Mouse (Mus musculus): Measurements from ENCODE around the gene Clpp. TPM values are rescaled to one million over a fixed set of nuclear protein-coding genes. Genes with fewer than 3 reads are reported as not detected.
A peak's percentile ranks its signal among the peaks of the same experiment; 100 is the strongest.

Clpp gene
- total RNA-seq, 4 experiments from 2014 or later, result 35.8 to 39.5 (median 37.5) TPM

GRCm38 (mm10) chr17:56986105-56986805 lies 3.9 kb upstream of the Clpp start:
- no peak for DNase-seq (ENCODE audit: low spot score in 2 of 2)

- DNase-seq (ENCODE audit: low spot score in 2 of 2), result no peak
These were observed 1.7 kb upstream of the Clpp start for GRCm38 (mm10) chr17:56988441-56988840.

- DNase-seq (ENCODE audit: low spot score in 2 of 2), result no peak
These were observed 1.1 kb upstream of the Clpp start for GRCm38 (mm10) chr17:56988921-56989430.

- no peak for DNase-seq (ENCODE audit: low spot score in 2 of 2)
These were observed 514 bp upstream of the Clpp start for GRCm38 (mm10) chr17:56989467-56990114.

- DNase-seq (ENCODE audit: low spot score in 2 of 2), result no peak
These were observed 861 bp downstream of the Clpp start for GRCm38 (mm10) chr17:56990966-56991365.

- no peak for DNase-seq (ENCODE audit: low spot score in 2 of 2)
These were observed 4.9 kb downstream of the Clpp start for GRCm38 (mm10) chr17:56995046-56995445.

GRCm38 (mm10) chr17:56996506-56996905 lies 6.4 kb downstream of the Clpp start:
- DNase-seq (ENCODE audit: low spot score in 2 of 2), result no peak

GRCm38 (mm10) chr17:56997029-56997667 lies 7.0 kb downstream of the Clpp start, which contains the start of gene Alkbh7:
Gene Alkbh7 (plus strand): TSS chr17:56997339.
- DNase-seq (ENCODE audit: low spot score in 2 of 2), result peak; percentile 94 to 97

GRCm38 (mm10) chr17:56999414-56999813 lies 9.3 kb downstream of the Clpp start:
- no peak for DNase-seq (ENCODE audit: low spot score in 2 of 2)

GRCm38 (mm10) chr17:56999968-57000609 lies 10.0 kb downstream of the Clpp start, which contains the start of gene Pspn:
Gene Pspn (minus strand): TSS chr17:57000018.
- no peak for DNase-seq (ENCODE audit: low spot score in 2 of 2)

GRCm38 (mm10) chr17:57001228-57001627 lies 11.1 kb downstream of the Clpp start:
- DNase-seq (ENCODE audit: low spot score in 2 of 2), result no peak

GRCm38 (mm10) chr17:57003994-57004393 lies 13.9 kb downstream of the Clpp start:
- no peak for DNase-seq (ENCODE audit: low spot score in 2 of 2)

GRCm38 (mm10) chr17:57007137-57007905 lies 17.2 kb downstream of the Clpp start:
- no peak for DNase-seq (ENCODE audit: low spot score in 2 of 2)

GRCm38 (mm10) chr17:57010911-57011235 lies 20.8 kb downstream of the Clpp start:
- no peak for DNase-seq (ENCODE audit: low spot score in 2 of 2)

GRCm38 (mm10) chr17:57011236-57012141 lies 21.4 kb downstream of the Clpp start, which contains the start of the genes Gtf2f1 and Gm17949:
Gene Gtf2f1 (minus strand): TSS chr17:57011288.
Gene Gm17949 (plus strand): TSS chr17:57011469.
- DNase-seq (ENCODE audit: low spot score in 2 of 2), result peak; percentile 81 to 87

GRCm38 (mm10) chr17:57012245-57012795 lies 22.2 kb downstream of the Clpp start:
- no peak for DNase-seq (ENCODE audit: low spot score in 2 of 2)

- no peak for DNase-seq (ENCODE audit: low spot score in 2 of 2)
These were observed 29.6 kb downstream of the Clpp start for GRCm38 (mm10) chr17:57019693-57020092.

GRCm38 (mm10) chr17:57020960-57021359 lies 30.9 kb downstream of the Clpp start:
- no peak for DNase-seq (ENCODE audit: low spot score in 2 of 2)

GRCm38 (mm10) chr17:57027471-57027870 lies 37.4 kb downstream of the Clpp start:
- DNase-seq (ENCODE audit: low spot score in 2 of 2), result no peak

All from gastrocnemius, adult 8-10 months (tissue).